ENCODE assay signal across 7 mouse cellular contexts in the genomic region with DNA sequence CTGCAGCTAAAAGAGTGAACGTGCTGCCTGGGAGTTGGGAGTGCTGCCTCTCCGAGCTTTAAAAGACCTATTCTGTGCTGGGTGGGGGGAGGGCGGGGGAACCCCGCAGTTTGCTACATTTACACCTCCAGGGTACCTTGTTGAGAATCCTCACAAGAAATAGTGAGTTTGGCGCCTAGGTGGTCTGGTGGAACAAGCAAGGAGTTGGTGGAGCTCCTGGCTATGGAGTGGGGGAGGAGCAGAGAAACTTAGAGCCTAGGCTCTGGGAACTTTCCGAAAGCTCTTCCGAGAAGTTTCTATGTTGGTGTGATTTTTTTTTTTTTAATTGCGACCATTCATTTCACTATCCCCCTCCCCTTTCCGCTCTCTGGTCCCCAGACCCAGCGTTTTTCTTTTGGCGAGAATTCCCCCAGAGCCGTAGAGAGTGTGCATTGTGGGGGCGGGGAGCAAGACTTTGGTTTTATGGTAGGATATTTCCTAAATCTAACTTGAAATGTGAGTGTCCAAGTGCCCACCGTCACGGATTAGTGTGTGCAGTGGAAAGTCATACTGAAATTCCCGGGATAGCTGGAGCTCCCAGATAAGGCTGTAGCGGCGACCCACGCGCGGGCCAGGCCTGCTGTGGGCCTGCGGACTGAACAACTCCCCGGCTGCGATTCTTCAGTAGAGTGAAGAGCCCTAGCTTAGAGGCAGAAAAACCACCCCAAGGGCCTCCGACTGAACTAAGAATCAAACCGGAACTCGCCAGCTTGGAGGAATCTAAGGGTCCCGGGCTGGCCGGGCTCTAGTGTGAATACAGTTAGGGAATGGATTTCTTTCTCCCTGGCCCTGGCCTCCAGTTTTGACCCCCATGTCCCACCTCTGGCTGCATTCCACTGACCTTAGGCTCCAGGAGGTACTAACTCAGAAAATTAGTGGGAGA. TPM values are rescaled to one million over a fixed set of nuclear protein-coding genes. Genes with fewer than 3 reads are reported as not detected.
DNase-seq lines count a peak whose midpoint lies in the region; ATAC-seq and TF ChIP-seq lines count a peak whose summit lies in the region.

No protein-coding gene starts in this region.

- DNase-seq in ZHBTc4 (ENCODE audit: low read depth, low spot score) = peak; percentile 54
- DNase-seq in embryonic facial prominence, embryonic 14.5 days (ENCODE audit: low spot score) = peak; percentile 53
- no peak for DNase-seq in kidney, postnatal 0 days (ENCODE audit: low spot score)
- DNase-seq in layer of hippocampus, postnatal 25 days (ENCODE audit: extremely low spot score in 1 of 2, low spot score in 1 of 2) = no peak
- no peak for DNase-seq in cerebellum, postnatal 14 days

- peaks cover 8% of the 10 kb centered on the region; the same call in 1 of the 2 replicates for H3K36me3 ChIP-seq in embryonic facial prominence, embryonic 14.5 days (ENCODE audit: control insufficient read depth, insufficient read depth, low read length)
- H3K36me3 ChIP-seq in kidney, postnatal 0 days (ENCODE audit: insufficient read depth, low read length) = no peaks in the 10 kb centered on the region
- no peaks in the 10 kb centered on the region for H3K36me3 ChIP-seq in midbrain, embryonic 13.5 days

- H3K9me3 ChIP-seq in embryonic facial prominence, embryonic 14.5 days (ENCODE audit: control insufficient read depth, low read length) = no peaks in the 10 kb centered on the region
- no peaks in the 10 kb centered on the region for H3K9me3 ChIP-seq in kidney, postnatal 0 days (replicated peaks; ENCODE audit: low read length)
- no peaks in the 10 kb centered on the region for H3K9me3 ChIP-seq in midbrain, embryonic 13.5 days

- ATAC-seq in embryonic facial prominence, embryonic 14.5 days (ENCODE audit: low read depth) = no peak
- ATAC-seq in kidney, postnatal 0 days (replicated peaks; ENCODE audit: low FRiP score, low read depth) = no peak
- ATAC-seq in midbrain, embryonic 13.5 days = no peak
- no peak for ATAC-seq in erythroblast, adult 5-6 weeks (replicated peaks; ENCODE audit: low FRiP score, poor library complexity, severe bottlenecking)

- no peak for TF ChIP-seq CTCF in kidney, postnatal 0 days (IDR thresholded peaks at IDR 0.05; ENCODE audit: low read depth)

- peak overlapping the region; percentile 74 for H3K4me3 ChIP-seq in embryonic facial prominence, embryonic 14.5 days (ENCODE audit: low read depth, low read length)
- peak overlapping the region; percentile 74 for H3K4me3 ChIP-seq in kidney, postnatal 0 days (replicated peaks; ENCODE audit: low read depth, low read length)
- H3K4me3 ChIP-seq in midbrain, embryonic 13.5 days (replicated peaks) = peak overlapping the region; percentile 85

- peaks cover 79% of the 10 kb centered on the region for H3K27me3 ChIP-seq in embryonic facial prominence, embryonic 14.5 days (replicated peaks; ENCODE audit: control insufficient read depth, insufficient read depth, low read length)
- peaks cover 74% of the 10 kb centered on the region for H3K27me3 ChIP-seq in kidney, postnatal 0 days (ENCODE audit: insufficient read depth, low read length)
- H3K27me3 ChIP-seq in midbrain, embryonic 13.5 days = peaks cover 30% of the 10 kb centered on the region

- peak overlapping the region; percentile 91 for H3K4me2 ChIP-seq in embryonic facial prominence, embryonic 14.5 days (ENCODE audit: low read depth, low read length)
- peak overlapping the region; percentile 86 for H3K4me2 ChIP-seq in kidney, postnatal 0 days (ENCODE audit: low read length)
- H3K4me2 ChIP-seq in midbrain, embryonic 13.5 days (replicated peaks) = peak overlapping the region; percentile 77

- peaks cover 21% of the 10 kb centered on the region for H3K4me1 ChIP-seq in embryonic facial prominence, embryonic 14.5 days (ENCODE audit: control insufficient read depth, insufficient read depth, low read length)
- peaks cover 32% of the 10 kb centered on the region for H3K4me1 ChIP-seq in kidney, postnatal 0 days (replicated peaks; ENCODE audit: insufficient read depth, low read length)
- peaks cover 91% of the 10 kb centered on the region for H3K4me1 ChIP-seq in midbrain, embryonic 13.5 days (replicated peaks)

- 4% methylated on average over 29 of the region's 29 CpGs for WGBS in embryonic facial prominence, embryonic 14.5 days
- 5% methylated on average over 29 of the region's 29 CpGs for WGBS in kidney, postnatal 0 days
- 2% methylated on average over 29 of the region's 29 CpGs for WGBS in midbrain, embryonic 13.5 days

- H3K9ac ChIP-seq in embryonic facial prominence, embryonic 14.5 days (ENCODE audit: low read depth, low read length) = peak overlapping the region; percentile 86
- peak overlapping the region; percentile 73; the same call in 1 of the 2 replicates for H3K9ac ChIP-seq in kidney, postnatal 0 days (ENCODE audit: low read depth, low read length)
- peak overlapping the region; percentile 98 for H3K9ac ChIP-seq in midbrain, embryonic 13.5 days (replicated peaks)

- H3K27ac ChIP-seq in embryonic facial prominence, embryonic 14.5 days (replicated peaks; ENCODE audit: low read depth, low read length) = peak overlapping the region; percentile 94
- peak overlapping the region; percentile 91; the same call in 1 of the 2 replicates for H3K27ac ChIP-seq in kidney, postnatal 0 days
- peak overlapping the region; percentile 98 for H3K27ac ChIP-seq in midbrain, embryonic 13.5 days

RNA-seq across cellular contexts. Expression of a gene that starts 0.8 kb away (rescaled TPM):
- polyA plus RNA-seq in embryonic facial prominence, embryonic 14.5 days (2014; fragmentation: Nextera tagmentation; extraction: Ambion mirVana) = 11.0 and 12.3 TPM in 2 replicates
- polyA plus RNA-seq in kidney, postnatal 0 days (2015; fragmentation: Nextera tagmentation; extraction: Ambion mirVana) = 22.2 and 25.2 TPM in 2 replicates
- polyA plus RNA-seq in midbrain, embryonic 13.5 days (2015; fragmentation: Nextera tagmentation; extraction: Ambion mirVana) = 27.5 and 37.4 TPM in 2 replicates
- total RNA-seq in erythroblast, adult 5-6 weeks (2015; ENCODE audit: low replicate concordance) = not detected in 2 replicates
- not detected in 2 replicates for total RNA-seq in erythroblast, adult 5-6 weeks (2017; ENCODE audit: low replicate concordance)
- under 1 TPM in 1 of 2 experiments, not detected in 1; 0.14 TPM for total RNA-seq in layer of hippocampus, postnatal 25 days (2021)

Comparison
In these comparisons a context has a peak if more than half of its experiments do, and no peak if none do; other contexts are left out.
1. DNase-seq: peak in ZHBTc4 (single experiment) and embryonic facial prominence, embryonic 14.5 days (single experiment); none in kidney, postnatal 0 days (single experiment), layer of hippocampus, postnatal 25 days (0 of 2) and cerebellum, postnatal 14 days (0 of 2).
2. Peak in every context shown above with its lines, with median percentiles within 50 percentile points of each other: H3K27ac ChIP-seq, H3K4me2 ChIP-seq, H3K4me3 ChIP-seq and H3K9ac ChIP-seq.